Mouse (Mus musculus): ENCODE data around the gene Prrg4.
A peak's percentile ranks its signal among the peaks of the same experiment; 100 is the strongest.
"Not testable (repeated sequence)": the region's sequence is repeated elsewhere in the genome, so short reads cannot be mapped to it uniquely, and the experiment has no call there.

Gene Prrg4

GRCm38 (mm10) chr2:104849276-104849990 is at the start of gene Prrg4:
Prrg4 (minus strand) TSS chr2:104849876.
- DNase-seq (ENCODE audit: low spot score) = peak; percentile 49

DNA sequence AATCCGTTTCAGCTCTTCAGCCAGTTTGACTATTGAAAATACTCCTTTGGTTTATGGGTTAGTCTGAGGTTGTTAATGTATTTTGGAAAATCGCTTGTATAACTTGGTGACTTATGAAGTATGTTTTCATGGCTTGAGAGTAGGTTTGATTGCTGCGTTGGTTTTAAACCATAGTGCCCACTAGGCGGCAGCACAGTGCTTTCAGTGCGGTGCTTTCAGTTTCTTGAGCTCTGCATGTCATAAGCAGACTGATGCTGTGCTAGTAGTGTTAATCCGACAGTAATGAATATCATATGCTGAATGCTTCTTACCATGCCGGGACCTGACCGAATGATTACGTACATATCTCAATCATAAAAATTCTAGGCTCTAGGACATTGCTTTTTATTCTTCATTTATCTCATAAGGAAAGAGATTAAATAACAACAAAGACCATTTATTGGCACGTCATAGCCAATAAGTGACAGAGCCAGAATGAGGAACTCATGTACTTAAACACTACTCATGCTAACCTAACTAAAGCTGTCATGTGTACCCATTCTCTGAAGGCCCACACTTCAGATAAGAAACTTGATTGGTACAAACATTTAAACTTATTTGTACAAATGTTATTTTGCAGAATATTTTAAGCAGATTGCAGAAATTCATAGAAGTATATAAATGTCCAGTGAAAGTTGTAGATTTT is 38.3 kb upstream of the Prrg4 start:
- DNase-seq (ENCODE audit: low spot score) = peak; percentile 46

GRCm38 (mm10) chr2:104887331-104887730 is 37.7 kb upstream of the Prrg4 start:
- not testable (repeated sequence) for DNase-seq (ENCODE audit: low spot score)

DNA sequence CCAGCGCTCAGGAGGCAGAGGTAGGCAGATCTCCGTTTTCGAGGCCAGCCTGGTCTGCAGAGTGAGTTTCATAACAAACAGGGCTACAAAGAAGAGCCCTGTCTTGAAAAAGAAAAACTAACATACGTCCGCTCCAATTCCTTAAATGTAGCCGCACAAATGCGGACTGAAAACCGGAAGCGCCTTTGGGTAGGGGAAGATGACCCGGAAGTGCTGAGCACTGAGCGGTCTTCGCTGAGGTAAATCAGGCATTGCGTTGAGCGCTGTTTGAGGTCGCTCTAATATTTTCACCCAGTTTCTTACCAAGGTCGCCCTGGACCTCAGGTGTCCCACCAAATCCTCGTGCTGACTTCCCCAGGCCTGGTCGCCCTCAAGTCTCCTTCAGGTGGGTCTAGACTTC is 36.4 kb upstream of the Prrg4 start:
- no peak for DNase-seq (ENCODE audit: low spot score)

GRCm38 (mm10) chr2:104878794-104879193 is 29.1 kb upstream of the Prrg4 start:
- no peak for DNase-seq (ENCODE audit: low spot score)

DNA sequence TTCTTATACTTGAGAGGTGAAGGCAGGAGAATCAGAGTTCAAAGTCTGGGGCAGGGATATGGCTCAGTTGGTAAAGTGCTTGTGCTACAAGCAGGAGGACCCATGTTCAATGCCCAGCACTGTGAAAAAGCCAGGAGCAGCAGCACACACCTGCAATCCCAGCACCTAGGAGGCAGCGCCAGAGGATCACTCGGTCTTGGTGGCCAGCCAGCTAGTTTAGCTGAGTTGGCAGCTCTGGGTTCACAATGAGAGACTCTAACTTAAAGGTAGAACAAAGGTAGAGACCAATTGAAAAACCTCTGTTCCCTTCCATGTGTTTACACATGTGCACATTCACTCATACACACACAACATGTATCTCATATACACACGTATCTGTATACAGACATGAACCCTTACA is 19.4 kb upstream of the Prrg4 start:
- DNase-seq (ENCODE audit: low spot score) = no peak

DNA sequence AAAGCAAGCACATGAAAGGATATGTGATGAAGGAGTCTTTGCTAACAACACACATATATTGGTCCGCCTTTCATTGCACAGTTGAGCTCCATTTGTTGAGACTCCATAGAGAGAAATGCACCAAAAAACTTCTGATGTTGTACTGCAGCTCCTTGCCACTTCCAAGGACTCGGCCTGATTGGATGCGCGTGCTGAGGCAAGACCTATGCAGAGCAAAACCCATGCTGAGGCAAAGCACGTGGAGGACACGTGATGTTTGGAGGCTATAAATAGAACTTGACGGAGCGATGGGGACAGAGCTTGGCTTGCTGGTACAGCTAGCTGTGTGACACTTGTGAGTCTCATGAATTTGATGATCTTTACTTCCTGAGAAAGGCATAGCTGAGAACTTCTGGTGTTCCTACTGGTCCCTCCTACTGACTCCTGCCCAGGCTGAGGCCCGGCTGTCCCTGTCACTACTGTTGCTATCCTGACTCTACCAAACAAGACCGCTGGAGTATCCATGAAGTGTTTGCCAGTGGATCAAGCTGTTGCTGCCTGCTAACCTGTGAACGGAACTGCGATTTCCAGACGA is 17.7 kb upstream of the Prrg4 start, which contains the start of gene Ccdc73:
Gene Ccdc73 (plus strand): TSS at position 524 of the 574 bp plus-strand sequence.
- DNase-seq (ENCODE audit: low spot score) = no peak

GRCm38 (mm10) chr2:104864176-104864860 is 14.6 kb upstream of the Prrg4 start:
- DNase-seq (ENCODE audit: low spot score) = no peak

GRCm38 (mm10) chr2:104860426-104860825 is 10.8 kb upstream of the Prrg4 start:
- no peak for DNase-seq (ENCODE audit: low spot score)

- no peak for DNase-seq (ENCODE audit: low spot score)
These were observed 9.4 kb upstream of the Prrg4 start for GRCm38 (mm10) chr2:104859060-104859459.

DNA sequence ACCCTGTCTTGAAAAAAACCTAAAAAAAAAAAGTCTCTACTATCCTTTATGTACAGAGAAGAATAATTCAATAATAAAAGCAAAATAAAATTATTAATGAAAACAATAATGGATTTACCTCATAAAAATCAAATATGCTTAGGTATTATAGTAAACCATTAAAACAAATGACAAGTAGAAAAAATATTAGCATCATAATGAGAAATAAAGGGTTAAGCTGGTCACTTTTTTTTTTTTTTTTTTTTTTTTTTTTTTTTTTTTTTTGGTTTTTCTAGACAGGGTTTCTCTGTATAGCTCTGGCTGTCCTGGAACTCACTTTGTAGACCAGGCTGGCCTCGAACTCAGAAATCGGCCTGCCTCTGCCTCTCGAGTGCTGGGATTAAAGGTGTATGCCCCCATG is 8.4 kb upstream of the Prrg4 start:
- not testable (repeated sequence) for DNase-seq (ENCODE audit: low spot score)

GRCm38 (mm10) chr2:104856218-104856617 is 6.5 kb upstream of the Prrg4 start:
- DNase-seq (ENCODE audit: low spot score) = no peak

DNA sequence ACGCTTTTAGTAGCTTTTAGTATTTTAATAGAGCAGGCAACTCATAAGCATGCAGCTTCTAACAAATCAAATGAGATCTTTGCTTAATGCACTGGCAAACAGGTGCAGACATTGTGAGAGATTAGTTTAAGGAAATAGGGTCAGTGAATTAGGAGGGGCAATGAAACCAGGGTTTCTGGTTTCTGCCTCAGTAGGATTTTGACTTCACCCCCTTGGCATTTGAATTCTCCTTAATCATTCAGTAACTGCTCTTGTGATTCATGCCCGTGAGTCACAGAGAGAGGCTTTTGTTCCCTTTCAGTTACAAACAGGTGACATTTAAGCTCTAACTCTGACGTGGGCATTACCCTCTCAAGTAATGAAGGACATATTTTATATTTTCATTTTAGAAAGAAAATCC is 6.1 kb upstream of the Prrg4 start:
- DNase-seq (ENCODE audit: low spot score) = no peak

DNA sequence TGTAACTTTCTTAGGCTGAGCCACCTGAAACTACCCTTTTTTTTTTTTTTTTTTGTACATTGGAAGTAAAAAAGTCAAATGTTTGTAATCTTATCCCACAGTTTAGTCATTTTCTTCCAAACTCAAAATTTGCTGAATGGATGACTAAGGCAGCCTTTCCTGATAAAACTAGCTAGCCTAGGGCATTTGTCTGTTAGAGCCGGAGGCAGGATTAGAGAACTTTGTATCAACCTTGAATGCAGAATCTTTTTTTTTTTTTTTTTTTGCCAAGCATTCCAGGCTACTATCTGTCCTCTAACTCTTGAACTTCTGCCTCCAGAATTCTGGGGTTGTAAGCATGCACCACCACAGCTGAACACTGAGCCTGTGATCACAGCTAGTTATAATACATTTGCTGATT is 5.2 kb upstream of the Prrg4 start:
- no peak for DNase-seq (ENCODE audit: low spot score)

DNA sequence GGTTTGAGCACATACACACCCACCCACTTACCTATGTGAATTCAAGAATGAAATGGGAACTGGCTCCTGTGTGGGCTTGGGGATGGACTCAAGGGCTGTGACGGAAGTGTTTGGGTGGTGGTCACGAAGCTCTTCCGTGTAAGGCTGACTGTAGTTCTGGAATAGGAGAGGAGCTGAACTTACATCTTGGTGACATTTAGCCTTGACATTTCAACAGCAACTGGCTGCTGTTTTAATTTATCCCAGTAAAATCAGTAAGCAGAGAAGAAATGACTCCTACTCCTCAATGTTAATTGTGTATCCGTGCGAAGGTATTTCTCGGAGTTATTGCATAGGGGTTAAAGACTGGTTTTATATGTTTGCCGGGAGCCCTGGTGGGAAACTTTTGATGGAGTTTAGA is 2.9 kb upstream of the Prrg4 start:
- DNase-seq (ENCODE audit: low spot score) = no peak

DNA sequence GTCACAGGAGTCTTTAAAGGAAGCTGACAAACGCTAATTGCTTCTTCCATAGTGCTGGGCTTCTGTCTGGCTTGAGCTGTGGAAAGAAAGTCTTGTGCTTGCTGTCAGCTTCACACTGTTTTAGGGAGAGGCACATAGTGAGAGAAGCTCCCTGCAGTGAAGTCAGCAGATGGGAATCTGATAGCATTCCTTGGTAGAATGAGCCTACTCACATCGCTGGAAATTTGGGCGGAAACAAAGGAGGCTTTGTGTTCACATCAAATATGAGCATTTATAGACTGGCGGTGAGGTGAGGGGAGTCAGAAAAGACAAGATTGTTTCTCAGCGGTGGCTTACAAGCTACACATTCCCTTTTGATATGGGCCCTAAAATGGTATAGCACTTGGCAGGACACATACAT is 2.0 kb upstream of the Prrg4 start:
- no peak for DNase-seq (ENCODE audit: low spot score)

DNA sequence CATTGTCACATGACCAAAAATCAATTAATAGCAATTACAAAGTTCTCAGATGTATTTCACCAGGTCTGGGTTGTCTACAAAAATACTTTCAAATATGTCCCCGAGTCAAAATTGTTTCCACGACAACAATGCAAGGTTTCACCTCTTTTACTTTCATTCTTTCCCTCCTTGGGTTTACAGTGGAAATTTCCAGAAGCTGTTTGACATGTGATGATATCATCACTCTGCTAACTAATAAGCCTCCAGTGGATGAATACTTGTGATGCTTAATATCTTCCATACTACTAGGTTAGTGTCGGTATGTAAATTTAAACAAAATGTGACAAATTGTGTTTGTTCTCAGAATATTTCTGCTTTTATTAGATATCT is 299 bp upstream of the Prrg4 start:
- DNase-seq (ENCODE audit: low spot score) = no peak

DNA sequence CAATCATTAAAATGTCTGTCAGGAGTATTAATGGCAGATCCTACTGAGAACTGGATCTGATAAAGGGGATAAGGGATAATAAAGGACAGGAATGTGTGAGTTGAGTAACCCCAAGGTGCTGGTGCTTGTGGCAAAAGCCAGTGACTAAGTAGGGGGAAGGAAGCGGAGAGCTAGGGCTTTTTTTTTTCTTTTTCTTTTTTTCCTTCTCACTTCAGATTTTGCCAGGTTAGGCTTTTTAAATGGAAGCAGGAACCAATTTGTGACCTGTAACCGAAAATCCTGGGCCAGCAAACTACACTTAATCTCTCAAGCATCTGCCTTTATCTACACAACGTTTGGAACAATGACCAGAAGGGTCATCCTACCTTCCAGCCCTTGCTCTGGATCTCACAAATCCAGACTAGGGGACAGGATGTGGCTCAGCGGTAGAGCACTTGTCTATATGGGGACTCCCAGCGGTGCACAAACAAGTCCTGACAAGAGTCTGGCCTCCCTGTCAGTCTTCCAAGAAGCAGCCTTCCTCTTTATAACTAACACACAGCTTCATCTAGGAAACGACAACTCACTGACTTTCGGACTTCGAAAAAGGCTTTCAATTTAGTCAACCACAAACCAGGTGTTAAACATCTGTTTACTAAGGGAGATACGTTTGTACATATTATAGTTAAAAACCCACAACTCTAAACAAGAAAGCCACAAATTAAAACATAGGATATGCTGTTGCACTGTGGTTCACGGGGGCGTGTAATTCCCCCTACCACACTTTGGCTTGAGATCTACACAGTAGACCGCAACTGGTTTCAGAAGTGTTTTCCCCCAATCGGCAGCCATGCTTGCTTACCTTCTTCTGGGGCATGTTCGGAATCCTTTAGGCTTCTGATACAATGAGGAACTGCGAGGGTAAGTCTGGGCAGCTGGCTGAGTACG is 1.2 kb downstream of the Prrg4 start:
- no peak for DNase-seq (ENCODE audit: low spot score)

- DNase-seq (ENCODE audit: low spot score) = no peak
These were observed 2.0 kb downstream of the Prrg4 start for GRCm38 (mm10) chr2:104847645-104848044.

DNA sequence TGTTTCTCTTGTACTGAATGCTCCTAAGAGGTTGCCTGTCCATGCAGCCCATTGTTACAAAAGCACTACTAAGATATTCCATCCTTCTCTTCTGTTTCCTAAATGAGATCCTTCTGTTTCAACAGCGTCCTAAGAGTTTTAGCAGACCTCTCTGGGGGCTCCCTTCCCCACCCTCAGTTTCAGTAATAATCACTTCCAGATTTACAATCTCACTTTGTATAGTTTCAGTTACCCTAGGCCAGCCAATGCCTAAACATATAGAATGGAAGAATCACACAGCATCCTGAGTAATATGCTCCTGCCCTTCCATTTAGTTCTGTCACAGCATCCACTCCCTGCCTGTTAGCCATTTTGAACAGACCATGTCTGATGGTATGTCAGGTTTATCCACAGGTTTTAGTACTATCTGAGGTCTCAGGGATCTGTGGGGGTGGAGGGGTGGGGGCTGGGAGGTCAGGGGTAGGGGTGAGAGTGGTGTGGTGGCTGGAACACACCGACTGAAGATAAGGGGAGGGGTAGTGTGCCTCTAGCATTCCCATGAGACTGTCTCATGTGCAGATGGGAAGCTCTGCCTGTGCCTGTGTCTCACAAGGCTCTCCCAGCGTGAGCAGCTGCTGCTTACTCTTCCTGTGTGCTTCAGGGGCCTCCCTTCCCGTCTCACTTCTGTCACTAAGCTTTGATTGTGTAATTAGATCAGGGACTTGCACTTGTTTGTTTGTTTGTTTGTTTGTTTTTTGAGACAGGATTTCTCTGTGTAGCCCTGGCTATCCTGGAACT is 2.9 kb downstream of the Prrg4 start:
- no peak for DNase-seq (ENCODE audit: low spot score)

GRCm38 (mm10) chr2:104842559-104842958 is 7.1 kb downstream of the Prrg4 start:
- no peak for DNase-seq (ENCODE audit: low spot score)

All from ovary, adult 18-20 months (tissue).